Mouse (Mus musculus) heart, postnatal 10 days (tissue): ENCODE measurements around the gene Tnfrsf9. TPM values are rescaled to one million over a fixed set of nuclear protein-coding genes. Genes with fewer than 3 reads are reported as not detected.

ENCODE experiments used
- DNase-seq, 2 experiments: peaks; one replicate each; pipeline ENCODE4 v3.0.0; 2021
- intact Hi-C: fragments of 180-260 bp; cut with DNase I; formaldehyde crosslinking; loops from one replicate; pipeline ENCODE4 v1.15.1; 2025
- total RNA-seq, 2 experiments: library from RNA; stranded (reverse); gene quantifications; 2 replicates each; pipeline ENCODE4 v1.2.3; 2021

Tnfrsf9 gene
- total RNA-seq, 2 experiments from 2014 or later: 0.12 TPM; not detected in 1

GRCm38 (mm10) chr4:150975145-150975544 is 60.8 kb downstream of the Tnfrsf9 start:
- DNase-seq: no peak
- intact Hi-C loops: no loop called here

- intact Hi-C loops: no loop called here
- no peak for DNase-seq
Observed at GRCm38 (mm10) chr4:150978156-150978910, 64.0 kb downstream of the Tnfrsf9 start.

- intact Hi-C loops: no loop called here
- DNase-seq: no peak
Observed at GRCm38 (mm10) chr4:150979455-150979854, 65.1 kb downstream of the Tnfrsf9 start.

GRCm38 (mm10) chr4:150980153-150980552 is 65.8 kb downstream of the Tnfrsf9 start:
- DNase-seq: no peak
- intact Hi-C loops: no loop called here

GRCm38 (mm10) chr4:150990148-150990547 is 75.8 kb downstream of the Tnfrsf9 start:
- intact Hi-C loops: no loop called here
- DNase-seq: peak in 1 of 2 experiments; percentile 20

Other genes starting within 250 kb of the Tnfrsf9 start
- 10 to 100 TPM; 22.0 to 26.6 TPM for gene Errfi1, start 60.6 kb upstream of the Tnfrsf9 start, total RNA-seq
- gene Park7, start 125 bp upstream of the Tnfrsf9 start, total RNA-seq: 100 to 1,000 TPM; 203 to 204 TPM
- gene Uts2, start 82.5 kb downstream of the Tnfrsf9 start, total RNA-seq: not detected
- 10 to 100 TPM; 16.2 TPM for gene Per3, start 130.1 kb downstream of the Tnfrsf9 start, total RNA-seq
- gene Vamp3, start 143.4 kb downstream of the Tnfrsf9 start, total RNA-seq: 10 to 100 TPM; 79.9 to 84.5 TPM
- gene Gm13090, start 175.0 kb downstream of the Tnfrsf9 start, total RNA-seq: not detected